Mouse (Mus musculus): Measurements from ENCODE around the gene Ncoa1.

DNA sequence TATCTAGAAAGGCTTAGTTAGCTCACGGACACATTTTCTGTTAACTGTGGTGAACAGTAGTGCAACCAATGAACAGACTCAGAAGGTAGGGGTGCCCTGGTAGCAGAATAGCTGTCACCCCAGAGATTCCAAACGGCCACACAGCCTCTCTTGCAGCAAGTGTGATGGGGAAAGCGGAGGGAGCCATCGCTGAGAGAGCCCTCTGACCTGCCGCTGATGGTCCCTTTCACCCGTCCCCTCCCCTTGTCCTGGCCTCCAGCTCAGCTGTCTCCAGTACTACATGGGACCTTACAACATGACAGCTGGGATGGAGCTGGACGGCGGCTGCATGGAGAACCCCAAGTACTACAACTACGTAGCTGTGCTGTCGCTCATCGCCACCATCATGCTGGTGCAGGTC is 270.9 kb downstream of the Ncoa1 start:
- TF ChIP-seq POLR2A (IDR thresholded peaks at IDR 0.05; ENCODE audit: control insufficient read depth in 1 of 2, insufficient read depth in 1 of 2, low read depth in 1 of 2, low read length in 2 of 2, poor library complexity in 1 of 2) (no peak), EP300 (IDR thresholded peaks at IDR 0.05; ENCODE audit: low read depth in 1 of 2, low read length in 2 of 2) (no peak), KAT2A (conservative IDR thresholded peaks at IDR 0.05; ENCODE audit: low read depth, low read length) (no peak)

All from MEL (cell line).